In genomic region chr10:111595513-111595995, GRCm38 (mm10) we compare ENCODE assay signal across 8 mouse cellular contexts.
DNase-seq lines count a peak whose midpoint lies in the region; ATAC-seq and TF ChIP-seq lines count a peak whose summit lies in the region.
"Had no signal": no experiment of that assay in that cellular context is flagged by ENCODE, and none has a peak within 500 bp of the region (broad histone marks: within the 10 kb centered on the region; RNA-seq: fewer than 3 reads in every experiment).

No protein-coding gene starts in this region.

- H3K27ac ChIP-seq in intestine, embryonic 14.5 days (ENCODE audit: low read depth), result 0 out of 2 replicates have a peak overlapping the region, but pooled peaks have one; percentile 16
- H3K27ac ChIP-seq in liver, adult 2 months (replicated peaks; ENCODE audit: insufficient read depth, low read depth, low read length), result peak overlapping the region; percentile 88
- no peak overlapping the region for H3K27ac ChIP-seq in stomach, embryonic 16.5 days (ENCODE audit: low read length)
- no peak overlapping the region for H3K27ac ChIP-seq in gastrocnemius, adult 2 months

- ATAC-seq in intestine, embryonic 14.5 days (replicated peaks; ENCODE audit: low FRiP score, low TSS enrichment, low read depth), result peak; percentile 83
- peak; percentile 49; the same call in 1 of the 2 replicates for ATAC-seq in stomach, embryonic 16.5 days (ENCODE audit: insufficient read depth, low FRiP score)

- intact Hi-C loops in gastrocnemius, adult 2 months (cut with DNase I), result no loop called here

- no peak for TF ChIP-seq CTCF in liver, adult 2 months (IDR thresholded peaks at IDR 0.05; ENCODE audit: low read depth, low read length)
- TF ChIP-seq CTCF in gastrocnemius, adult 2 months (IDR thresholded peaks at IDR 0.05), result no peak

- DNase-seq in lung, postnatal 10 days, result peak; percentile 50
- no peak for DNase-seq in lung, postnatal 14 days
- DNase-seq in intestine, embryonic 14.5 days (ENCODE audit: low spot score), result no peak
- DNase-seq in liver, adult 2 months (ENCODE audit: extremely low read depth, low read depth, low spot score), result peak; percentile 92
- DNase-seq in gastrocnemius, adult 2 months, result no peak
- DNase-seq in cerebellum, adult 9-10 months, result no peak
- DNase-seq: cerebellum, postnatal 36 days had no signal

- no peak overlapping the region for H3K4me3 ChIP-seq in intestine, embryonic 14.5 days (ENCODE audit: low read depth, low read length)
- peak overlapping the region; percentile 53 for H3K4me3 ChIP-seq in liver, adult 2 months (ENCODE audit: insufficient read depth, low read depth, low read length)
- H3K4me3 ChIP-seq in stomach, embryonic 16.5 days (replicated peaks; ENCODE audit: low read length), result no peak overlapping the region
- no peak overlapping the region for H3K4me3 ChIP-seq in gastrocnemius, adult 2 months

- no peaks in the 10 kb centered on the region; the same call in 1 of the 2 replicates for H3K79me2 ChIP-seq in liver, adult 2 months (ENCODE audit: control insufficient read depth, insufficient read depth, low read length)

- 28% methylated on average over 8 of the region's 8 CpGs for WGBS in intestine, embryonic 14.5 days
- 10% methylated on average over 8 of the region's 8 CpGs for WGBS in liver, adult 2 months
- 30% methylated on average over 8 of the region's 8 CpGs for WGBS in stomach, embryonic 16.5 days

- H3K4me2 ChIP-seq in intestine, embryonic 14.5 days (ENCODE audit: low read length), result peak overlapping the region; percentile 25
- no peak overlapping the region; the same call in 1 of the 2 replicates for H3K4me2 ChIP-seq in stomach, embryonic 16.5 days (ENCODE audit: low read depth, low read length)

- peak; percentile 57; the same call in 1 of the 2 replicates for TF ChIP-seq POLR2A in liver, adult 2 months (IDR thresholded peaks at IDR 0.05; ENCODE audit: extremely low read depth, insufficient read depth, low read length)

- no peaks in the 10 kb centered on the region for H3K36me3 ChIP-seq in intestine, embryonic 14.5 days (ENCODE audit: control insufficient read depth, insufficient read depth, low read length)
- H3K36me3 ChIP-seq in liver, adult 2 months (ENCODE audit: control insufficient read depth, insufficient read depth, low read length), result no peaks in the 10 kb centered on the region
- H3K36me3 ChIP-seq in stomach, embryonic 16.5 days (ENCODE audit: control insufficient read depth, insufficient read depth, low read length), result no peaks in the 10 kb centered on the region

- H3K9ac ChIP-seq in intestine, embryonic 14.5 days (ENCODE audit: low read length), result no peak overlapping the region
- peak overlapping the region; percentile 80 for H3K9ac ChIP-seq in liver, adult 2 months (ENCODE audit: low read depth, low read length)
- H3K9ac ChIP-seq in stomach, embryonic 16.5 days (ENCODE audit: low read length), result no peak overlapping the region

- H3K4me1 ChIP-seq in intestine, embryonic 14.5 days (replicated peaks; ENCODE audit: control insufficient read depth, insufficient read depth, low read length), result peaks cover 29% of the 10 kb centered on the region
- H3K4me1 ChIP-seq in liver, adult 2 months (ENCODE audit: control insufficient read depth, insufficient read depth, low read length), result peaks cover 28% of the 10 kb centered on the region
- H3K4me1 ChIP-seq in stomach, embryonic 16.5 days (ENCODE audit: control insufficient read depth, insufficient read depth, low read length), result peaks cover 29% of the 10 kb centered on the region

- no peaks in the 10 kb centered on the region for H3K27me3 ChIP-seq in intestine, embryonic 14.5 days (replicated peaks; ENCODE audit: control insufficient read depth, insufficient read depth, low read length)
- H3K27me3 ChIP-seq in liver, adult 2 months (ENCODE audit: control insufficient read depth, insufficient read depth, low read length), result no peaks in the 10 kb centered on the region
- H3K27me3 ChIP-seq in stomach, embryonic 16.5 days (ENCODE audit: control insufficient read depth, insufficient read depth, low read length), result no peaks in the 10 kb centered on the region

- no peaks in the 10 kb centered on the region for H3K9me3 ChIP-seq in intestine, embryonic 14.5 days (ENCODE audit: control insufficient read depth, low read length)
- H3K9me3 ChIP-seq in stomach, embryonic 16.5 days (replicated peaks; ENCODE audit: control insufficient read depth, low read length), result no peaks in the 10 kb centered on the region

Comparison
In these comparisons a context has a peak if more than half of its experiments do, and no peak if none do; other contexts are left out.
1. DNase-seq: peak in lung, postnatal 10 days (single experiment) and liver, adult 2 months (single experiment); none in lung, postnatal 14 days (single experiment), intestine, embryonic 14.5 days (single experiment), gastrocnemius, adult 2 months (single experiment) and cerebellum, adult 9-10 months (single experiment).
2. H3K27ac ChIP-seq: peak in intestine, embryonic 14.5 days (single experiment) and liver, adult 2 months (single experiment); none in stomach, embryonic 16.5 days (single experiment) and gastrocnemius, adult 2 months (single experiment).